In the genomic region with DNA sequence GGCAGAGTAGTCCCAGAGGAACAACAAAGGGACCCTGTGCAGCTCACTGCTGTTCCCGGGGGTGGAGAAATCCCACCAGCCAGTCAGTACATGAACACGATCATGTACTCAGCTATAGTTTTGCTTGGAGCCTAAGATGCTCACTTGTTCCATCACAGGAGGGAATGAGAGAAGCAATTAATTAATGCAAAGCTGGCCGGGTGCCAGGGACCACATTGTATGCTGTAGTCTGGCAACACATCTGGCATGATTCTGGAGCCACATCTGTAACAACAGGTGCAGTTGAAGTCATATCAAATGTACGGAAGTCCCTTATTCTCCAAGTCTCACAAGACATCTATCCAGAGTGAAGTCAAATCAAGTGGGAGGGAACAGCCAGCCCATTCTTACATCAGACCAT, we compare ENCODE assay signal across 24 mouse cellular contexts. TPM values are rescaled to one million over a fixed set of nuclear protein-coding genes. Genes with fewer than 3 reads are reported as not detected.
DNase-seq lines count a peak whose midpoint lies in the region; ATAC-seq and TF ChIP-seq lines count a peak whose summit lies in the region.
"Had no signal": no experiment of that assay in that cellular context is flagged by ENCODE, and none has a peak within 500 bp of the region (broad histone marks: within the 10 kb centered on the region; RNA-seq: fewer than 3 reads in every experiment).

No protein-coding gene starts in this region.

- H3K4me1 ChIP-seq in midbrain, postnatal 0 days (ENCODE audit: insufficient read depth, low read length), result no peaks in the 10 kb centered on the region
- H3K4me1 ChIP-seq in midbrain, embryonic 16.5 days (ENCODE audit: control insufficient read depth, insufficient read depth, low read length), result no peaks in the 10 kb centered on the region
- H3K4me1 ChIP-seq: embryonic facial prominence, embryonic 12.5 days; heart, embryonic 15.5 days had no signal

- H3K9ac ChIP-seq in midbrain, postnatal 0 days (replicated peaks; ENCODE audit: low read length, poor library complexity, severe bottlenecking), result no peak overlapping the region
- H3K9ac ChIP-seq in midbrain, embryonic 16.5 days (ENCODE audit: low read depth, low read length), result no peak overlapping the region
- H3K9ac ChIP-seq: embryonic facial prominence, embryonic 12.5 days; heart, embryonic 15.5 days; hindbrain, embryonic 14.5 days had no signal

- WGBS in midbrain, postnatal 0 days, result 78% methylated on average over 4 of the region's 4 CpGs
- WGBS in midbrain, embryonic 16.5 days, result 84% methylated on average over 4 of the region's 4 CpGs

- no peak overlapping the region for H3K4me3 ChIP-seq in layer of hippocampus, adult 2 months
- no peak overlapping the region for H3K4me3 ChIP-seq in midbrain, postnatal 0 days (ENCODE audit: low read depth, low read length)
- no peak overlapping the region for H3K4me3 ChIP-seq in midbrain, embryonic 16.5 days (ENCODE audit: low read depth, low read length)
- H3K4me3 ChIP-seq: embryonic facial prominence, embryonic 12.5 days; heart, adult 2 months; heart, embryonic 15.5 days had no signal

- H3K4me2 ChIP-seq in midbrain, postnatal 0 days (ENCODE audit: low read depth, low read length, poor library complexity, severe bottlenecking), result no peak overlapping the region
- H3K4me2 ChIP-seq in midbrain, embryonic 16.5 days (ENCODE audit: low read length), result no peak overlapping the region
- H3K4me2 ChIP-seq: embryonic facial prominence, embryonic 12.5 days; heart, embryonic 11.5 days; heart, embryonic 15.5 days; hindbrain, embryonic 14.5 days had no signal

- H3K9me3 ChIP-seq in midbrain, postnatal 0 days (ENCODE audit: low read length), result no peaks in the 10 kb centered on the region
- no peaks in the 10 kb centered on the region for H3K9me3 ChIP-seq in midbrain, embryonic 16.5 days (replicated peaks; ENCODE audit: control insufficient read depth, low read length, poor library complexity, severe bottlenecking)
- H3K9me3 ChIP-seq: embryonic facial prominence, embryonic 12.5 days; heart, embryonic 15.5 days had no signal

- no peaks in the 10 kb centered on the region for H3K27me3 ChIP-seq in midbrain, postnatal 0 days (ENCODE audit: insufficient read depth, low read length)
- no peaks in the 10 kb centered on the region for H3K27me3 ChIP-seq in midbrain, embryonic 16.5 days (ENCODE audit: control insufficient read depth, insufficient read depth, low read depth, low read length)
- H3K27me3 ChIP-seq: embryonic facial prominence, embryonic 12.5 days; heart, embryonic 15.5 days had no signal

- peak; percentile 54 for DNase-seq in cerebellum, postnatal 10 days
- DNase-seq in cerebellum, postnatal 36 days, result no peak
- DNase-seq in layer of hippocampus, adult 2 months (ENCODE audit: low spot score in 2 of 2), result no peak
- DNase-seq in layer of hippocampus, adult 18-20 months (ENCODE audit: low spot score in 2 of 2), result no peak
- DNase-seq in midbrain, postnatal 0 days (ENCODE audit: low spot score), result peak; percentile 46
- DNase-seq in retina, postnatal 1 day, result peak; percentile 89
- DNase-seq: adrenal gland, adult 8-10 months; adrenal gland, postnatal 36 days; B cell, adult 2 months; cerebellum, adult 11 months; cerebellum, adult 8-10 months; gastrocnemius, postnatal 14 days; heart, adult 2 months; heart, postnatal 14 days had no signal

- H3K36me3 ChIP-seq in midbrain, postnatal 0 days (ENCODE audit: insufficient read depth, low read length), result no peaks in the 10 kb centered on the region
- H3K36me3 ChIP-seq in midbrain, embryonic 16.5 days (ENCODE audit: control insufficient read depth, insufficient read depth, low read length), result no peaks in the 10 kb centered on the region
- H3K36me3 ChIP-seq: embryonic facial prominence, embryonic 12.5 days; G1E; heart, embryonic 15.5 days had no signal

- H3K27ac ChIP-seq in layer of hippocampus, adult 2 months, result peak overlapping the region; percentile 7; the same call in 1 of the 2 replicates
- H3K27ac ChIP-seq in midbrain, postnatal 0 days (ENCODE audit: low read depth, low read length), result no peak overlapping the region
- no peak overlapping the region for H3K27ac ChIP-seq in midbrain, embryonic 16.5 days (ENCODE audit: low read length)
- H3K27ac ChIP-seq: embryonic facial prominence, embryonic 12.5 days; heart, adult 2 months; heart, embryonic 15.5 days; hindbrain, embryonic 14.5 days had no signal

- TF ChIP-seq CTCF in layer of hippocampus, adult 2 months (conservative IDR thresholded peaks at IDR 0.05), result no peak
- TF ChIP-seq CTCF in midbrain, postnatal 0 days (IDR thresholded peaks at IDR 0.05), result no peak

- ATAC-seq in midbrain, postnatal 0 days (ENCODE audit: low FRiP score), result no peak
- ATAC-seq in midbrain, embryonic 16.5 days, result no peak
- ATAC-seq: CD4-positive, CD25-positive, alpha-beta regulatory T cell, adult 4 months; forebrain, embryonic 16.5 days had no signal

RNA-seq across cellular contexts. Expression of a gene that starts 45.3 kb away (rescaled TPM):
- total RNA-seq in layer of hippocampus, adult 2 months (2021), result 100 to 1,000 TPM; 249 to 259 TPM
- total RNA-seq in layer of hippocampus, adult 18-20 months (2021), result 100 to 1,000 TPM; 247 to 248 TPM
- total RNA-seq in midbrain, postnatal 0 days (2014; rRNA removed), result 374 and 379 TPM in 2 replicates
- 185 and 199 TPM in 2 replicates for polyA plus RNA-seq in midbrain, postnatal 0 days (2015; fragmentation: Nextera tagmentation; extraction: Ambion mirVana)
- polyA plus RNA-seq in midbrain, embryonic 16.5 days (2015; fragmentation: Nextera tagmentation; extraction: Ambion mirVana), result 204 and 208 TPM in 2 replicates
- total RNA-seq: common myeloid progenitor, adult 5-6 weeks; gastrocnemius, adult 18-20 months had no signal
- polyA plus RNA-seq: CD4-positive, CD25-positive, alpha-beta regulatory T cell, adult 4 months; G1E had no signal

Comparison
In these comparisons a context has a peak if more than half of its experiments do, and no peak if none do; other contexts are left out.
1. DNase-seq: peak in cerebellum, postnatal 10 days (2 of 2), midbrain, postnatal 0 days (single experiment) and retina, postnatal 1 day (single experiment); none in cerebellum, postnatal 36 days (0 of 2), layer of hippocampus, adult 2 months (0 of 2) and layer of hippocampus, adult 18-20 months (0 of 2).